In genomic region chr5:75450564-75450963, GRCm38 (mm10) we compare ENCODE assay signal across 18 mouse cellular contexts.
DNase-seq lines count a peak whose midpoint lies in the region; ATAC-seq and TF ChIP-seq lines count a peak whose summit lies in the region.
"Had no signal": no experiment of that assay in that cellular context is flagged by ENCODE, and none has a peak within 500 bp of the region (broad histone marks: within the 10 kb centered on the region; RNA-seq: fewer than 3 reads in every experiment).

No protein-coding gene starts in this region.

- peaks cover 53% of the 10 kb centered on the region for H3K4me1 ChIP-seq in hindbrain, embryonic 13.5 days (replicated peaks)
- H3K4me1 ChIP-seq in hindbrain, embryonic 10.5 days (replicated peaks), result peaks cover 26% of the 10 kb centered on the region
- peaks cover 17% of the 10 kb centered on the region for H3K4me1 ChIP-seq in E14TG2a.4 (replicated peaks; ENCODE audit: low read depth, low read length)
- H3K4me1 ChIP-seq in liver, embryonic 13.5 days (replicated peaks), result peaks cover 29% of the 10 kb centered on the region
- H3K4me1 ChIP-seq: embryonic facial prominence, embryonic 12.5 days had no signal

- no peaks in the 10 kb centered on the region for H3K27me3 ChIP-seq in hindbrain, embryonic 13.5 days
- H3K27me3 ChIP-seq in hindbrain, embryonic 10.5 days (ENCODE audit: insufficient read depth, poor library complexity, severe bottlenecking), result peaks cover 13% of the 10 kb centered on the region
- H3K27me3 ChIP-seq in E14TG2a.4 (ENCODE audit: insufficient read depth, low read length), result peaks cover 28% of the 10 kb centered on the region
- no peaks in the 10 kb centered on the region for H3K27me3 ChIP-seq in liver, embryonic 13.5 days
- H3K27me3 ChIP-seq: embryonic facial prominence, embryonic 12.5 days; hindbrain, embryonic 15.5 days had no signal

- no peak overlapping the region for H3K4me2 ChIP-seq in hindbrain, embryonic 13.5 days
- H3K4me2 ChIP-seq in liver, embryonic 13.5 days, result peak overlapping the region; percentile 49
- H3K4me2 ChIP-seq: forebrain, embryonic 12.5 days; midbrain, embryonic 11.5 days had no signal

- H3K9ac ChIP-seq in hindbrain, embryonic 13.5 days, result no peak overlapping the region
- H3K9ac ChIP-seq in liver, embryonic 13.5 days, result peak overlapping the region; percentile 54
- H3K9ac ChIP-seq: embryonic facial prominence, embryonic 12.5 days; forebrain, embryonic 12.5 days; hindbrain, embryonic 15.5 days had no signal

- H3K27ac ChIP-seq in hindbrain, embryonic 13.5 days, result 0 out of 2 replicates have a peak overlapping the region, but pooled peaks have one; percentile 53
- no peak overlapping the region for H3K27ac ChIP-seq in hindbrain, embryonic 10.5 days
- peak overlapping the region; percentile 69; the same call in 1 of the 2 replicates for H3K27ac ChIP-seq in liver, embryonic 13.5 days
- H3K27ac ChIP-seq: embryonic facial prominence, embryonic 12.5 days; forebrain, embryonic 12.5 days; hindbrain, embryonic 15.5 days had no signal

- 59% methylated on average over 9 of the region's 9 CpGs for WGBS in hindbrain, embryonic 13.5 days
- 51% methylated on average over 9 of the region's 9 CpGs for WGBS in hindbrain, embryonic 10.5 days
- WGBS in liver, embryonic 13.5 days (ENCODE audit: insufficient replicate concordance), result 32% methylated on average over 9 of the region's 9 CpGs

- no peaks in the 10 kb centered on the region for H3K36me3 ChIP-seq in hindbrain, embryonic 13.5 days
- no peaks in the 10 kb centered on the region for H3K36me3 ChIP-seq in hindbrain, embryonic 10.5 days
- no peaks in the 10 kb centered on the region for H3K36me3 ChIP-seq in E14TG2a.4 (ENCODE audit: insufficient read depth, low read length)
- no peaks in the 10 kb centered on the region for H3K36me3 ChIP-seq in liver, embryonic 13.5 days
- H3K36me3 ChIP-seq: embryonic facial prominence, embryonic 12.5 days; forebrain, embryonic 12.5 days; G1E; hindbrain, embryonic 15.5 days had no signal

- no peak overlapping the region for H3K4me3 ChIP-seq in hindbrain, embryonic 13.5 days
- H3K4me3 ChIP-seq in hindbrain, embryonic 10.5 days, result no peak overlapping the region
- peak overlapping the region; percentile 56 for H3K4me3 ChIP-seq in E14TG2a.4 (replicated peaks; ENCODE audit: low read length)
- H3K4me3 ChIP-seq in liver, embryonic 13.5 days (replicated peaks), result peak overlapping the region; percentile 19; the same call in 1 of the 2 replicates
- H3K4me3 ChIP-seq: embryonic facial prominence, embryonic 12.5 days; forebrain, embryonic 12.5 days; hindbrain, embryonic 15.5 days had no signal

- H3K9me3 ChIP-seq in hindbrain, embryonic 13.5 days, result no peaks in the 10 kb centered on the region
- no peaks in the 10 kb centered on the region for H3K9me3 ChIP-seq in hindbrain, embryonic 10.5 days
- no peaks in the 10 kb centered on the region for H3K9me3 ChIP-seq in E14TG2a.4 (ENCODE audit: low read length)
- H3K9me3 ChIP-seq in liver, embryonic 13.5 days (replicated peaks), result no peaks in the 10 kb centered on the region
- H3K9me3 ChIP-seq: embryonic facial prominence, embryonic 12.5 days; forebrain, embryonic 12.5 days; G1E; hindbrain, embryonic 15.5 days had no signal

- DNase-seq in embryo, embryonic 10.5 days (ENCODE audit: low spot score), result peak; percentile 22
- no peak for DNase-seq in embryo, embryonic 11 days
- no peak for DNase-seq in hindbrain, embryonic 10.5 days (ENCODE audit: low spot score)
- peak; percentile 53 for DNase-seq in liver, embryonic 13.5 days
- no peak for DNase-seq in layer of hippocampus, postnatal 36 days
- DNase-seq: cerebellum, adult 8-10 months; gastrocnemius, postnatal 25 days; thymus, adult 18-20 months had no signal

- TF ChIP-seq CTCF in E14TG2a.4 (conservative IDR thresholded peaks at IDR 0.05; ENCODE audit: low read length), result no peak

- ATAC-seq in hindbrain, embryonic 13.5 days (ENCODE audit: low FRiP score), result no peak
- peak; percentile 87 for ATAC-seq in liver, embryonic 13.5 days (ENCODE audit: low read depth)
- no peak for ATAC-seq in frontal cortex, adult (ENCODE audit: low TSS enrichment)
- ATAC-seq: activated CD4-positive, CD25-positive, alpha-beta regulatory T cell, adult 4 months; lung, postnatal 0 days had no signal

Comparison
In these comparisons a context has a peak if more than half of its experiments do, and no peak if none do; other contexts are left out.
1. DNase-seq: peak in embryo, embryonic 10.5 days (single experiment) and liver, embryonic 13.5 days (single experiment); none in embryo, embryonic 11 days (single experiment), hindbrain, embryonic 10.5 days (single experiment) and layer of hippocampus, postnatal 36 days (0 of 2).
2. H3K4me3 ChIP-seq: peak in E14TG2a.4 (single experiment) and liver, embryonic 13.5 days (single experiment); none in hindbrain, embryonic 13.5 days (single experiment) and hindbrain, embryonic 10.5 days (single experiment).